Mouse (Mus musculus): ENCODE data around the gene Ryr1.
"Not testable (repeated sequence)": the region's sequence is repeated elsewhere in the genome, so short reads cannot be mapped to it uniquely, and the experiment has no call there.

Gene Ryr1

DNA sequence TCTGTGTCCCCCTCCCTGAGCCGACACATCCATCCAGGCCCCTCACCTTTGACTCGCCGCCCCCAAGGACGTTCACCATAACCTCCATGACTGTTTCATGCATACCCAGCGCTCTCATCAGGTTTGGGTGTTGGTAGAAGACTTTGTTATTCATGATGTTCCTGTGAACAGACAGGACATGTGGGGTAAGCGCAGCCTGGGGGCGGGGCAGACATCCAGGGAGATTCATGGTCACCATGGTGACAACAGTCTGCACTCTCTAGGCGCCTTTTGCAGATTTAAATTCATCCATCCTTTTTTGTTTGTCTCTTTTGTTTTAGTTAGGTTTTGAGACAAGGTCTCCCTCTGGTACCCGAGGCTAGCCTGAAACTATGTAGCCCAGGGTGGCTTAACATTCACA, 48.0 kb downstream of the Ryr1 start:
- DNase-seq = no peak

DNA sequence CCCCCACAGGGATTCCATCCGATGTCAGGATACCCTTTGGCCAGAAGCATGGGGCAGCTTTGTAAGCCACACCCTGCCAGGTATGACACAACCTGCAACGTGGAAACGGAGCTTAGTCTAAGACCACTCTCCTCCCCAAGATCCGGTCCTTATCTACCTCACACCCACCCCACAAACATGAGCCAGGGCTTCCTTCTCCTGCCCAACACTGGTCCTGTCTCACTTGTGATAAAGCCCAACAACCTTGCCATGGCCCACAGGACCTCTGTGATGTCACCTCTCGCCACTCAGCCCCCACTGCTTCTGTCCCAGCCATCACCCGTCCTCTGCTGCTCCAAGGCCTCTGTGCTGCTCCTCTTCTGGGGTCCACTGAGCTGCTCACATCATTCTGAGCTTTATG, 49.8 kb downstream of the Ryr1 start:
- DNase-seq = no peak

- DNase-seq = peak; percentile 10 to 11
These were observed 52.3 kb downstream of the Ryr1 start for GRCm38 (mm10) chr7:29072689-29073088.

GRCm38 (mm10) chr7:29071169-29071891, 53.6 kb downstream of the Ryr1 start:
- DNase-seq = no peak

DNA sequence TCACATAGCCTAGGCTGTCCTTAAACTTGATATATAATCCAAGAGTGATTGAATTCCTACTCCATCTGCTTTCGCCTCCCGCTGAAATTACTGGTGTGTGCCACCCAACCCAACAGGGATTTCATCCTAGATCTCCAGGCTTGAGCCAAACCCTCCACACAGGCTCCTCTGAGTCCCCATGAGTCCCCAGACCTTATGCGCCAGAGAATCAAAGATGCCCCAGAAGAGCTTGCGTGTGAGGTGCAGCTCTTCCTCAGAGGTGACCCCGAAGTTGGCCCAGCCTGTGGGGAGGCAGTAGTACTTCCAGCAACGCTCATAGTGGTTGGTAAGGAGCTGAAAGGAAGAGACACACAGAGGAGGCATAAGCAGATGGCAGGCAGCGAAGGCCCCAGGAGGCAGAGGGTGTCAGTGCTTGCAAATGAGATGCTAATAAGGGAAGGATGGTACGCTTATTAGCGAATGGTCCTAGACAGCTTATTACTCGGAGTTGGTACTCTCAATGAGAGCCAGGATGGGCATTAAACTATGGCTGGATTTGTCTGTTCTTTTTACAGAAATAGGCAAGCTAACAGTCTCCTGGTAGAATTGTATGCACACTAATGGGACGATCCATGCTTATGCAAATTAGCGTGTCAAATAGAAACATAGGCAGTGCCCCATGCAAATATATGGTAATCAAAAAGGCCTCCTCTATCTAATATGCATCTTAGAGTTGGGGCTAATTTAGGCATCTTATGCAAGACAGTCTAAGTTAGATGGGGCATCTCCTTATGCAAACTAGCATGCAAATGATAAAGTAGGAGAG, 54.4 kb downstream of the Ryr1 start:
- no peak for DNase-seq

DNA sequence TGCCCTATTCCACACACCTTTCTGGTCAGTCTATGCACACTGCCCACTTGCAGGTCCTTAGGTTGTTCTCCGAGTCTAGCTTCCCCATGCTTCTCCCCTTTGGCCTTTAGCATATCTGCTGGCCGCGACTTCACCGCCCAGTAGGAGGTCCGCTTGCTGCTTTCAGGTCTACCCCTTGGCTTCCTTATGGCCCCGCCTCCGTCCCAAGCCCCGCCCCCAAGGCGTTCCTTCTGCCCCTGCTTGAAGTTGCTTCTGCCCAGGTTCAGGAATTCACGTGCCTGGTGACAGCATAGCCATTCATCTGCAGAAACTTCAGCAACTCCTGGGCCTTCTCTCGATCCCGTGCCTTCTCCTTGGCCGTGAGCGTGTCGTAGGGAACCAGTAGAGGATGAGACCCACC, 57.2 kb downstream of the Ryr1 start:
- no peak for DNase-seq

GRCm38 (mm10) chr7:29063476-29063875, 61.5 kb downstream of the Ryr1 start:
- not testable (repeated sequence) for DNase-seq

- no peak for DNase-seq
These were observed 63.4 kb downstream of the Ryr1 start for GRCm38 (mm10) chr7:29061522-29062037.

DNA sequence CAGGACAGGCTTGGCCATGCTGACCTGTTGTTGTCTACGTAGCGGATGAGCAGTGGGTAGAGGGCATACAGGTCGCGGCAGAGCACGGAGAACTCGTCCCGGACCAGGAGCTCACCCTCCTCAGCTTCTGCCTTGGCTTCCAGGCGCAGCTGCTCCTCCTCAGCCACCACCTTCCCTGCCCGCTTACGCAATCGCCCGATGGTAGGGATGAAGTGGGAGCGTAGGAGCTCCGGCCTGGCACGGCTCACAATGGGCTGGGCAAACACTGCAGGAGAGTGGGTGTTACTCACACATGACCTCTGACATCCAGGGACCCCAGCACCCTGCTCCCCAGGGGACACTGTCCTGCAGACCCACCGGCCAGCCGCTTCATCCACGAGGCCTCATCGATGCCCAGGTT, 65.5 kb downstream of the Ryr1 start:
- DNase-seq = no peak

- DNase-seq = no peak
These were observed 72.2 kb downstream of the Ryr1 start for GRCm38 (mm10) chr7:29052821-29053220.

DNA sequence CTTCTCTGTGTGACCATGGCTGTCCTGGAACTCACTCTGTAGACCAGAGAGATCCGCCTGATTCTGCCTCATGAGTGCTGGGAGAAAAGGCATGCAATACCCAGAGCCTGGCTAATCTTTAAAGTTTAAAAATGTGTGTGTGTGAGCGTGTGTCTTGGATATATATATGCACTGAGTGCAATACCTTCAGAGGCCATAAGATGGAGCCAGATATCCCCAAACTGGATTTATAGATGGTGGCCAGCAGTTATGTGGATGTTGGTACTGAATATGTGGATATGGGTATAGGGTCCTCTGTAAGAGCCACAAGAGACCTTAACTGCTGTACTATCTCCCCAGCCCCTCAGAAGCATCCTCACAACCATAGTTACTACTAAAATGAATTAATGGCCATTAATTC, 74.2 kb downstream of the Ryr1 start:
- peak in 1 of 2 experiments; percentile 14 for DNase-seq

- no peak for DNase-seq
These were observed 76.4 kb downstream of the Ryr1 start for GRCm38 (mm10) chr7:29048615-29049014.

- no peak for DNase-seq
These were observed 76.9 kb downstream of the Ryr1 start for GRCm38 (mm10) chr7:29048070-29048469.

GRCm38 (mm10) chr7:29046533-29046932, 78.4 kb downstream of the Ryr1 start:
- DNase-seq = no peak

DNA sequence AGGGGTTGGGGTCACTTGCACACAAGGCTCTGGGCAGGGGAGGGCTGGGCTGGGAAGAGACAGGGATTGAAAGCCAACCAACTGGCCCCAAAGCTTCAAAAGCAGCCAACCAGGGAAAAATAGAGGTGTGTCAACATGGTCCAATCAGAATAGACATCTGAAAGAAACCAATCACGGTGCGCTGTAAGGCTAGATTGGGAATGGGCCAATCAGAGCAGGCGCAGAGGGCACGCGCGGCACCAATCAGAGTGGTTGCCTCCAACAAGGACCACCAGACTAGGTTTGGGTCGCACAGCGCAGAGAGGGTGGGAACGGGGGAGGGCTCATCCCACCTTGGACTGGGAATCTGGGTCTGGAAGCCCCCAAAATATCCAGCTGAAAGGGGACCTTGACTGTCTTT, 80.7 kb downstream of the Ryr1 start:
- no peak for DNase-seq

GRCm38 (mm10) chr7:29043674-29044057, 81.3 kb downstream of the Ryr1 start:
- DNase-seq = no peak

DNA sequence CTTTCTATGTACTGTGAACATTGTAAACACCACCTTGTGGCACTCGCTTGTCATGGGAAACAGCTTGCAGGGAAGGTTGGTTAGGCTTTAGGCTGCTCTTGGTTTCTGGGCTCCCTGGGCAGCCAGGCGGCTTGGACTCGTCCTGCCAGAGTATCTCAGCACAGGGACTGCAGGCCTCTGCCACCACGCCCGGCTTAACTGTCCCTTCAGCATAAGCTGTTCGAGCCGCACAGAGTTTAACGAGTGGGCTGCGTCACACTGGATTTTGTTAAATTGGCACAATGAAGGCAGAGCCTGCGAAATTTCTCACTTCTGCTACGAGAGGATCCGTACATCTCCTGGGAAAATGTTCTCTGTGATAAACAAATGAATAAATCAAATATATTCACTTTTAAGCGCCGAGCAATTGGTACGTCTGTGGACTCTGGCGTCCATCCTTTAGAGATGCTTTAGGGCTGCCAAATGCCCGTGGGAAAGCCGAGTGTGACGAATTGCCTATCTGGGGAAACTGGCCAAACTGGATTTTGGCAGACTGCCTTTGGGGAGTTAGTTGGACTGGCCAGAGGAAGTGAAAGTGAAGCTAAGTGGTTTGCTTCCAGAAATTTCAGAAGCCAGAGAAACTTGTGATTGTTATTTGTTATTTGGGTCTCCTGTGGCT, 81.8 kb downstream of the Ryr1 start:
- peak; percentile 12 to 16 for DNase-seq

DNA sequence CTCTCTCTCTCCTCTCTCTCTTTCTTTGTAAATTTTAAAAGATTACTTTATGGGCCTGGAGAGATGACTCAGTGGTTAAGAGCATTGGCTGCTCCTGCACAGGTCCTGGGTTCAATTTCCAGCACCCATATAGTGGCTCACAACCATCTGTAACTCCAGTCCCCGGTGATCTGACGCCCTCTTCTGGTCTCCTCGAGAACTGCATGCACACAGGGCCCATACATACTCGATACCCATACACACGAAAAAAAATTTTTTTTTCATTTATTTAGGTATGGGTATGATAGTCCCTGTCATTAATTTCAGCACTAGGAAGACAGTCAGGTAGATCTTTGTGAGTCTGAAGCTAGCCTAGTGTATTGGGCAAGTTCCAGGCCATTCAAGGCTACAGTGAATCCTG, 83.8 kb downstream of the Ryr1 start:
- DNase-seq = no peak

- DNase-seq = peak in 1 of 2 experiments; percentile 5
These were observed 84.9 kb downstream of the Ryr1 start for GRCm38 (mm10) chr7:29039985-29040661.

DNA sequence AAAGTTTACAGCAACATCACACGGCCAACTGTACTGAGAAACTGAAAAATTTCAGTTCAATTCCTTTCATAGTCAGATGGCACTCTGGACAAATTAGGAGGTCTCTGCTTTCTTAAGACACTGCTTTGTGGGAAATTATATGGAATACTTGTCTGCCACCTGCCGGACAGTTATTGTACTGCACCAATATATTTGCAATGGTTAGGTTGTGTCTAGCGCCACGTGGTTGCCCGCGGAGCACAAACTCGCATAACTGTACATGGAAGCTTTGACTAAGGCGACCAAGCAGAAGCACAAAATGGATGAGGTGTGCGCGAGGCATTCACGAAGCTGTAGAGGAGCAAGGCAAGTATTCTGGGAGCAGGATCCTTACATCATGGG, 85.4 kb downstream of the Ryr1 start:
- DNase-seq = peak; percentile 73 to 86

DNA sequence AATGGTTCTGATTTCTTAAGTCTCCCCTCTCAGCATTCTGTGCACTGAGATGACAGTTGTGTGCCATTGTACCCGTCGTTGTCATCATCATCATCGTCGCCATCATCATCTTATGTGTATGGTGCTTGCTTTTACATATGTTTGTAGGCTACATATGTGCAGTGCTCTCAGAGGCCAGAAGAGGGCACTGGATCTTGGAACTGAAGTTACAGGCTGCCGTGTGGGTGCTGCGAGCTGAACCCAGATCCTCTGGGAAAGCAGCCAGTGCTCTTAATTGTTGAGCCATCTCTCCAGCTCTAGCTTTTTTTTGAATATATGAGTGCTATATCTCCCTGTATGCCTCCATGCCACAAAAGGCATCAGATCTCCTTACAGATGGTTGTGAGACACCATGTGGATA, 87.7 kb downstream of the Ryr1 start:
- no peak for DNase-seq

DNA sequence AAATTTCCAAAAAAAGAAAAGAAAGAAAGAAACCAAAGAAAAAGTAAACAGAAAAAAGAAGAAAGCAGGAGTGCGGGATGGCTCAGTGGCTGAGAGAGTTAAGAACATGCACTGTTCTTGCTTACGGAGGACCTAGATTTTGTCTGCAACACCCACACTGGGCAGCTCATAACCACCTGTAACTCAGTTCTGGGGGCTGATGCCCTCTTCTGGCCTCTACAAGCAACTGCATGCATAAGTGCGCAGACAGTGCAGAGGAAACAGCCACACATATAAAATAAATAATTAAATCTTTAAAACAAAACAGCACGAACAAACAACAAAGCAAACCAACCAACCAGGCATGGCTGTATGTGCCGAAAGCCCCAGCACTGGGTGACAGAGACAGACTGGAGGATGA, 92.3 kb downstream of the Ryr1 start:
- DNase-seq = no peak

- DNase-seq = no peak
These were observed 93.3 kb downstream of the Ryr1 start for GRCm38 (mm10) chr7:29031641-29032040.

All from cerebellum, adult 18-20 months (tissue).